Mouse (Mus musculus) thymus, adult 2 months (tissue): Measurements from ENCODE around the gene Tap2. TPM values are rescaled to one million over a fixed set of nuclear protein-coding genes. Genes with fewer than 3 reads are reported as not detected.

ENCODE experiments used
- DNase-seq: peaks from one replicate; pipeline ENCODE4 v3.0.0; 2021
- H3K27ac ChIP-seq: fragments of 200-500 bp; 2 replicates; pipeline ENCODE4 v1.5.1; 2012; ENCODE audit warnings: low read length, control low read depth; ENCODE audit not compliant: control insufficient read depth, insufficient read depth
- H3K27me3 ChIP-seq: fragments of 200-500 bp; 2 replicates; pipeline ENCODE4 v1.6.1; 2012; ENCODE audit warnings: mild to moderate bottlenecking, low read length, moderate library complexity, mixed read lengths; ENCODE audit not compliant: control insufficient read depth, insufficient read depth
- H3K36me3 ChIP-seq: fragments of 200-500 bp; 2 replicates; pipeline ENCODE4 v1.6.1; 2012; ENCODE audit warnings: mild to moderate bottlenecking, low read length, moderate library complexity; ENCODE audit not compliant: control insufficient read depth, insufficient read depth
- H3K4me1 ChIP-seq: fragments of 200-500 bp; replicated peaks from 2 replicates; pipeline ENCODE4 v1.6.1; 2012; ENCODE audit warnings: low read length; ENCODE audit not compliant: control insufficient read depth, insufficient read depth
- H3K4me3 ChIP-seq: fragments of 200-500 bp; 2 replicates; pipeline ENCODE4 v1.5.1; 2012; ENCODE audit warnings: mild to moderate bottlenecking, low read length, control low read depth, moderate library complexity; ENCODE audit not compliant: control insufficient read depth, insufficient read depth
- CTCF ChIP-seq: fragments of 200-500 bp; IDR thresholded peaks from 2 replicates; pipeline ENCODE4 v1.5.1; 2012; ENCODE audit warnings: mild to moderate bottlenecking, control low read depth, low read length, moderate library complexity, borderline replicate concordance; ENCODE audit not compliant: control insufficient read depth, poor library complexity, insufficient read depth; ENCODE audit errors: extremely low read depth
- POLR2A ChIP-seq: fragments of 200-500 bp; IDR thresholded peaks from 2 replicates; pipeline ENCODE4 v1.6.1; 2012; ENCODE audit warnings: mild to moderate bottlenecking, low read length, control low read depth, moderate library complexity; ENCODE audit not compliant: control insufficient read depth, poor library complexity, insufficient read depth; ENCODE audit errors: extremely low read depth
- WGBS: fragments of 180-500 bp; shearing (Covaris S2); methylation state at CpG from one replicate; pipeline ENCODE4 v1.1.7; 2018; 5-methylcytosine and 5-hydroxymethylcytosine counted together
- polyA plus RNA-seq: library from polyadenylated mRNA; depleted of rRNA; stranded (reverse); fragments of >200 nt; gene quantifications from 2 replicates; pipeline ENCODE4 v1.2.3, GENCODE M21; 2012

Gene Tap2
- polyA plus RNA-seq, 1 experiment: 231 TPM

DNA sequence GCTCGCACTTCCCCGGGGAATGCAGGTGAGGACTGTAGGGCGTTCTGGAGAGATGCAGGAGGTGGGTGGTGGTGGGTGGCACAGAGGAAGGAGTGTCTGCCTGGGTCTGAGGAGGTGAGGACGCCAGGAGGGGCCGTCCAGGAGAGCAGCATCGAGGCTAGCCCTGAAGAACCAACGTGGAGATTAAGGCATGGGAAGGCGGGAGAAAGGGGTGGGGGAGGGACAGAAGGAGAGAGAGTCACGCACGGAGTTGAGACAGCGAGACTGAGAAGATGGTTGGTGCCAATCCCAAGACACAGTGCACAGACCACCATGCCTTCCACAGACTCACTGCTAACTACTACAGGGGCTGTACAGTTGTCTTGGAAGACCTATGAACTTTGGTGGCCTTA, 4.8 kb upstream of the Tap2 start:
- under 1% methylated on average over 11 of the region's 11 CpGs for WGBS
- no peak for DNase-seq
- TF ChIP-seq POLR2A (no peak; the same call in 1 of the 2 replicates), CTCF (no peak)
- Histone ChIP-seq H3K27me3 (no peaks in the 10 kb centered on the region), H3K27ac (peak overlapping the region; percentile 99), H3K4me1 (peaks cover 39% of the 10 kb centered on the region), H3K4me3 (peak overlapping the region; percentile 95), H3K36me3 (peaks cover 12% of the 10 kb centered on the region)

DNA sequence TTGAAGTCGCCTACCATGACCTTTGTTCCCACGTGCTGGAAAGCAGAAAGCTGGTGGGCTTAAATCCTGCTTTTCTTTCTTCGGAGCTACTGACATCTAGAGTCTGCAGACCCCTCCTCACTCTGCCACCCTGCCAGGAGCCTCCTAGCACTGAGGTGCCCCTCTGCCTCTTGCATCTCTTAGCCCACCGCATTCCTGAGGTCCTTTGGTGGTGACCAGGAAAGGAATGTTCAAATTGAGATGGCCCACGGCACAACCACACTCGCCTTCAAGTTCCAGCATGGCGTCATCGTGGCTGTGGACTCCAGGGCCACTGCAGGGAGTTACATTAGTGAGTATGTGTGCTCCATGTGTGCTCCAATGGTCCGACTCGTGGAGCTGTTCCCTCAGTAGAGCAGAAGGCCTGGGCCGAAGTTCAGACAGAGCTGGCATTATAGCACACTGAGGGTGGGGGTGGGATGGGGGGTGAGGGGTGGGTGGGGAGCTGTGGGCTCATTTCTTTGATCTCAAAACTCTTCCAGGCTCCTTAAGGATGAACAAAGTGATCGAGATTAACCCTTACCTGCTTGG, 4.2 kb upstream of the Tap2 start:
- no peak for DNase-seq
- peak overlapping the region; percentile 95 for H3K4me3 ChIP-seq
- H3K27ac ChIP-seq: peak overlapping the region; percentile 99
- H3K27me3 ChIP-seq: no peaks in the 10 kb centered on the region
- H3K36me3 ChIP-seq: peaks cover 7% of the 10 kb centered on the region; the same call in 1 of the 2 replicates
- peaks cover 43% of the 10 kb centered on the region for H3K4me1 ChIP-seq
- TF ChIP-seq POLR2A (no peak), CTCF (no peak)
- 20% methylated on average over 12 of the region's 12 CpGs for WGBS

DNA sequence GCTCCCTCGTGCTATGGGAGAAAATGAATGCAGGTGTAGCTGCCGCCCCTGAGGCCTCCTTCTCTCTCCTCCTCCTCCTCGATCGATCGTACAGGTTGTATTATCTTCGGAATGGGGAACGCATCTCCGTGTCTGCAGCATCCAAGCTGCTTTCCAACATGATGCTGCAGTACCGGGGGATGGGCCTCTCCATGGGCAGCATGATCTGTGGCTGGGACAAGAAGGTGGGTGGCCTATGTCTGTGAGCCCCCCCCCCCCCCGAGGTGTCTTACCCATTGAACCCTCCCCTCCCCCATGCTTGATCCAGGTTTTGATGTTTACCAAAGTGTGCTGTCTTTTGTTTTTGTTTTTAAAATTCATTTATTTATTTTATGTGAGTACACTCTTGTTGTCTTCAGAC, 3.3 kb upstream of the Tap2 start:
- H3K4me3 ChIP-seq: peak overlapping the region; percentile 18
- peaks cover 38% of the 10 kb centered on the region for H3K4me1 ChIP-seq
- WGBS: 84% methylated on average over 10 of the region's 10 CpGs
- TF ChIP-seq POLR2A: no peak
- no peak for TF ChIP-seq CTCF
- H3K27ac ChIP-seq: 0 out of 2 replicates have a peak overlapping the region, but pooled peaks have one; percentile 6
- H3K36me3 ChIP-seq: peaks cover 3% of the 10 kb centered on the region; the same call in 1 of the 2 replicates
- H3K27me3 ChIP-seq: no peaks in the 10 kb centered on the region
- DNase-seq: no peak

DNA sequence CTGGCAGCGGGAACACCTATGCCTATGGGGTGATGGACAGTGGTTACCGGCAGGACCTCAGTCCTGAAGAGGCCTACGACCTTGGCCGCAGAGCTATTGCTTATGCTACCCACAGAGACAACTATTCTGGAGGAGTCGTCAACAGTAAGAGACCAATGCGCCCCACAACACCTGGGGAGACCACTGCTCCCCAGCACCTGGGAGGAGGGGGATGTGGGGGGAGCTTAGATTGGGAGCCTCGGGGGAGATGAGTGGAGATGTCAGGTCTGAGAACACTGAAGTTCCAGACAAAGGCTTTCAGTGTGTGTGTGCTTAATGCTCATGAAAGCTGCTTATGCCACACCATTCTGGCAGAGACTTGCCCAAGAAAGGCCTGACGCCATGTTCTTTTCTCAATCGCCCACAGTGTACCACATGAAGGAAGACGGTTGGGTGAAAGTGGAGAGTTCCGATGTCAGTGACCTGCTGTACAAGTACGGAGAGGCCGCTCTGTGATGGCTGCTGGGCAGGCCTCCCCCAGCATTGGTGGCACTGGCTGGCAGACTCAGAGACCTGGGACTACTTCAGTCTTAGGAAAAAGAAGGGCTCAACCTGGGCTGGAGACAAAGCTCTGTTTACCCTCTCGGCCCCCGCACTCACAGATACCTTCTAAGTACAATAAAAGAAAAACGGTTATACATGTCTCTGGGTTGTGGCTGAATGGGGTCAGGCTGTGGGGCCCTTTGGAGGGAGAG, 2.4 kb upstream of the Tap2 start:
- Histone ChIP-seq H3K27ac (peak overlapping the region; percentile 87), H3K4me3 (peak overlapping the region; percentile 18), H3K4me1 (peaks cover 42% of the 10 kb centered on the region), H3K36me3 (0 out of 2 replicates have a peak, but pooled peaks cover 3% of the 10 kb centered on the region), H3K27me3 (no peaks in the 10 kb centered on the region)
- DNase-seq: no peak
- WGBS: 40% methylated on average over 16 of the region's 16 CpGs
- TF ChIP-seq POLR2A (no peak), CTCF (no peak)

DNA sequence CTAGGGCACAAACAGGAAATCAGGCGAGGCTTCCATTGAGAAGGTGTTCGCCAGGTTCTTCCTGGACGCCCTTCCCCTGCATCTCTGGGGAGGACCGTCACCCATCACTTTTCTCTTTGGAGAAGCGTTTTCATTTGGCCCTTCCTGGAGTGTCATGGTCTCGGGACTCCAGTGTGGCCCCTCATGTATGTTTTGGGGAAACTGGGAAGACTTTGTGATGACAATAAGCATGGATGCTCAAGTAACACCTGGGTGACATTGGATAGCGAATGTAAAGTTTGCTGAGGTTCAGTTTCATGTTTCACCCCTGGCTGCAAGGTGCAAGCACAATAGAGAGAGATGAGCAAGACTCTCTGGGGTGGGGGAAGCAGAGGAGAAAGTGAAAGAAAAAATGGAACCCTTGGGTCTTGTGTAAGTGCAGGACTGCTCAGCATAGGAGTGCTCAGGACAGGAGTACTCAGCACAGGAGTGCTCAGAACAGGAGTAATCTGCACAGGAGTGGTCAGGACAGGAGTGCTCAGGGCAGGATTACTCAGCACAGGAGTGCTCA, 1.7 kb upstream of the Tap2 start:
- H3K27ac ChIP-seq: peak overlapping the region; percentile 87
- H3K27me3 ChIP-seq: no peaks in the 10 kb centered on the region
- DNase-seq: no peak
- TF ChIP-seq CTCF (no peak), POLR2A (no peak)
- WGBS: 36% methylated on average over 7 of the region's 7 CpGs
- 0 out of 2 replicates have a peak, but pooled peaks cover 3% of the 10 kb centered on the region for H3K36me3 ChIP-seq
- peaks cover 41% of the 10 kb centered on the region for H3K4me1 ChIP-seq
- no peak overlapping the region for H3K4me3 ChIP-seq

DNA sequence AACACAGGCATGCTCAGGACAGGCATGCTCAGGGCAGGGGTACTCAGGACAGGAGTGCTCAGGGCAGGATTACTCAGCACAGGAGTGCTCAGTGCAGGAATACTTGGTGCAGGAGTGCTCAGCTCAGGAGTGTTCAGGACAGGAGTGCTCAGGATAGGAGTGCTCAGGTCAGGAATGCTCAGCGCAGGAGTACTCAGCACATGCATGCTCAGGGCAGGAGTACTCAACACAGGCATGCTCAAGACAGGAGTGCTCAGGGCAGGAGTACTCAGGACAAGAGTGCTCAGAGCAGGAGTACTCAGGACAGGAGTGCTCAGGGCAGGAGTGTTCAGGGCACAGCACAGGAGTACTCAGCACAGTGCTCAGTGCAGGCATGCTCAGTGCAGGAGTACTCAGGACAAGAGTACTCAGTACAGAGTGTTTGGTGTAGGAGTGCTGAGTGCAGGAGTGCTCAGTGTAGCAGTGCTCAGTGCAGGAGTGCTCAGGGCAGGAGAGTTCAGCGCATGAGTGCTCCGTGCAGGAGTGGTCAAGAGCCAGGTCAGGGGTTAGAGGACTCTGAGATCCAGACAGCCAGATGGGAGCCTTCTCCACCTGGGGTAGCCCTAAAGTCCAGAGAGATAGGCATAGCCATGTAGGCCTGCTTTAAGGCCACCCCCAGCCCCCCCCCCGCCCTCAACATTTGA, 426 bp upstream of the Tap2 start:
- H3K4me3 ChIP-seq: no peak overlapping the region
- peaks cover 47% of the 10 kb centered on the region for H3K4me1 ChIP-seq
- WGBS: 93% methylated on average over 4 of the region's 4 CpGs
- TF ChIP-seq CTCF: no peak
- TF ChIP-seq POLR2A: no peak
- H3K36me3 ChIP-seq: 0 out of 2 replicates have a peak, but pooled peaks cover 3% of the 10 kb centered on the region
- no peak for DNase-seq
- no peaks in the 10 kb centered on the region for H3K27me3 ChIP-seq
- no peak overlapping the region for H3K27ac ChIP-seq
